Mouse (Mus musculus): Measurements from ENCODE around the gene Psmb6. TPM values are rescaled to one million over a fixed set of nuclear protein-coding genes. Genes with fewer than 3 reads are reported as not detected.

Psmb6 gene
- polyA plus RNA-seq (2017; shearing (Covaris generic)), result 282 TPM

GRCm38 (mm10) chr11:70525184-70525678, at the start of gene Psmb6:
Gene Psmb6, plus strand, starts transcription at chr11:70525367.

GRCm38 (mm10) chr11:70504970-70505369, 20.2 kb upstream of the Psmb6 start, which contains the start of gene Tm4sf5:
Gene Tm4sf5, plus strand, starts transcription at chr11:70505244.

GRCm38 (mm10) chr11:70514288-70514687, 10.9 kb upstream of the Psmb6 start, which contains the start of gene Vmo1:
Gene Vmo1, minus strand, starts transcription at chr11:70514616.

GRCm38 (mm10) chr11:70518923-70519322, 6.2 kb upstream of the Psmb6 start, which contains the start of gene Gltpd2:
Gene Gltpd2, plus strand, starts transcription at chr11:70519196.

GRCm38 (mm10) chr11:70532839-70533238, 7.7 kb downstream of the Psmb6 start, which contains the start of gene Gm40193:
Gene Gm40193, minus strand, starts transcription at chr11:70532939.

GRCm38 (mm10) chr11:70539877-70540587, 14.9 kb downstream of the Psmb6 start, which contains the start of gene Pld2:
Gene Pld2, plus strand, starts transcription at chr11:70540064.

GRCm38 (mm10) chr11:70562287-70562994, 37.3 kb downstream of the Psmb6 start, which contains the start of gene Mink1:
Gene Mink1, plus strand, starts transcription at chr11:70562881.

Other genes starting within 250 kb of the Psmb6 start
- not detected for gene Alox12e, start 202.7 kb upstream of the Psmb6 start, polyA plus RNA-seq (2017; shearing (Covaris generic))
- gene Alox15, start 173.3 kb upstream of the Psmb6 start, polyA plus RNA-seq (2017; shearing (Covaris generic)), result not detected
- 10.7 TPM for gene Pelp1, start 115.3 kb upstream of the Psmb6 start, polyA plus RNA-seq (2017; shearing (Covaris generic))
- 215 TPM for gene Arrb2, start 92.7 kb upstream of the Psmb6 start, polyA plus RNA-seq (2017; shearing (Covaris generic))
- 141 TPM for gene Med11, start 73.4 kb upstream of the Psmb6 start, polyA plus RNA-seq (2017; shearing (Covaris generic))
- 0.16 TPM for gene Zmynd15, start 65.9 kb upstream of the Psmb6 start, polyA plus RNA-seq (2017; shearing (Covaris generic))
- 1.7 TPM for gene Cxcl16, start 65.4 kb upstream of the Psmb6 start, polyA plus RNA-seq (2017; shearing (Covaris generic))
- not detected for gene Tm4sf5, start 20.1 kb upstream of the Psmb6 start, polyA plus RNA-seq (2017; shearing (Covaris generic))
- gene Vmo1, start 10.8 kb upstream of the Psmb6 start, polyA plus RNA-seq (2017; shearing (Covaris generic)), result not detected
- 0.31 TPM for gene Gltpd2, start 6.2 kb upstream of the Psmb6 start, polyA plus RNA-seq (2017; shearing (Covaris generic))
- gene Gm40193, start 7.6 kb downstream of the Psmb6 start, polyA plus RNA-seq (2017; shearing (Covaris generic)), result not detected
- gene Pld2, start 14.7 kb downstream of the Psmb6 start, polyA plus RNA-seq (2017; shearing (Covaris generic)), result 8.9 TPM
- 39.6 TPM for gene Mink1, start 37.5 kb downstream of the Psmb6 start, polyA plus RNA-seq (2017; shearing (Covaris generic))
- gene 4930544D05Rik, start 90.5 kb downstream of the Psmb6 start, polyA plus RNA-seq (2017; shearing (Covaris generic)), result 1.4 TPM
- gene Chrne, start 93.8 kb downstream of the Psmb6 start, polyA plus RNA-seq (2017; shearing (Covaris generic)), result 18.7 TPM
- gene Gp1ba, start 113.8 kb downstream of the Psmb6 start, polyA plus RNA-seq (2017; shearing (Covaris generic)), result not detected
- 270 TPM for gene Rnf167, start 121.9 kb downstream of the Psmb6 start, polyA plus RNA-seq (2017; shearing (Covaris generic))
- 70.1 TPM for gene Slc25a11, start 122.1 kb downstream of the Psmb6 start, polyA plus RNA-seq (2017; shearing (Covaris generic))
- gene Pfn1, start 129.3 kb downstream of the Psmb6 start, polyA plus RNA-seq (2017; shearing (Covaris generic)), result 2,450 TPM
- 9.9 TPM for gene Eno3, start 131.8 kb downstream of the Psmb6 start, polyA plus RNA-seq (2017; shearing (Covaris generic))
- gene Spag7, start 144.0 kb downstream of the Psmb6 start, polyA plus RNA-seq (2017; shearing (Covaris generic)), result 64.8 TPM
- 36.7 TPM for gene Camta2, start 162.7 kb downstream of the Psmb6 start, polyA plus RNA-seq (2017; shearing (Covaris generic))
- 0.59 TPM for gene Inca1, start 174.8 kb downstream of the Psmb6 start, polyA plus RNA-seq (2017; shearing (Covaris generic))
- gene Kif1c, start 175.2 kb downstream of the Psmb6 start, polyA plus RNA-seq (2017; shearing (Covaris generic)), result 2.4 TPM
- 4.5 TPM for gene Zfp3, start 238.8 kb downstream of the Psmb6 start, polyA plus RNA-seq (2017; shearing (Covaris generic))